Mouse (Mus musculus) thymus, adult 2 months (tissue): Measurements from ENCODE around the gene Arpc2. TPM values are rescaled to one million over a fixed set of nuclear protein-coding genes. Genes with fewer than 3 reads are reported as not detected.

ENCODE experiments used
- DNase-seq: peaks from one replicate; pipeline ENCODE4 v3.0.0; 2021
- H3K27ac ChIP-seq: fragments of 200-500 bp; 2 replicates; pipeline ENCODE4 v1.5.1; 2012; ENCODE audit warnings: low read length, control low read depth; ENCODE audit not compliant: control insufficient read depth, insufficient read depth
- H3K27me3 ChIP-seq: fragments of 200-500 bp; 2 replicates; pipeline ENCODE4 v1.6.1; 2012; ENCODE audit warnings: mild to moderate bottlenecking, low read length, moderate library complexity, mixed read lengths; ENCODE audit not compliant: control insufficient read depth, insufficient read depth
- H3K36me3 ChIP-seq: fragments of 200-500 bp; 2 replicates; pipeline ENCODE4 v1.6.1; 2012; ENCODE audit warnings: mild to moderate bottlenecking, low read length, moderate library complexity; ENCODE audit not compliant: control insufficient read depth, insufficient read depth
- H3K4me1 ChIP-seq: fragments of 200-500 bp; replicated peaks from 2 replicates; pipeline ENCODE4 v1.6.1; 2012; ENCODE audit warnings: low read length; ENCODE audit not compliant: control insufficient read depth, insufficient read depth
- H3K4me3 ChIP-seq: fragments of 200-500 bp; 2 replicates; pipeline ENCODE4 v1.5.1; 2012; ENCODE audit warnings: mild to moderate bottlenecking, low read length, control low read depth, moderate library complexity; ENCODE audit not compliant: control insufficient read depth, insufficient read depth
- CTCF ChIP-seq: fragments of 200-500 bp; IDR thresholded peaks from 2 replicates; pipeline ENCODE4 v1.5.1; 2012; ENCODE audit warnings: mild to moderate bottlenecking, control low read depth, low read length, moderate library complexity, borderline replicate concordance; ENCODE audit not compliant: control insufficient read depth, poor library complexity, insufficient read depth; ENCODE audit errors: extremely low read depth
- POLR2A ChIP-seq: fragments of 200-500 bp; IDR thresholded peaks from 2 replicates; pipeline ENCODE4 v1.6.1; 2012; ENCODE audit warnings: mild to moderate bottlenecking, low read length, control low read depth, moderate library complexity; ENCODE audit not compliant: control insufficient read depth, poor library complexity, insufficient read depth; ENCODE audit errors: extremely low read depth
- WGBS: fragments of 180-500 bp; shearing (Covaris S2); methylation state at CpG from one replicate; pipeline ENCODE4 v1.1.7; 2018; 5-methylcytosine and 5-hydroxymethylcytosine counted together
- polyA plus RNA-seq: library from polyadenylated mRNA; depleted of rRNA; stranded (reverse); fragments of >200 nt; gene quantifications from 2 replicates; pipeline ENCODE4 v1.2.3, GENCODE M21; 2012

The Arpc2 gene
- polyA plus RNA-seq, 1 experiment = 263 TPM

GRCm38 (mm10) chr1:74275015-74275414 lies 39.1 kb downstream of the Arpc2 start:
- DNase-seq = no peak
- no peak overlapping the region for H3K4me3 ChIP-seq
- no peaks in the 10 kb centered on the region for H3K27me3 ChIP-seq
- H3K4me1 ChIP-seq = no peaks in the 10 kb centered on the region
- H3K27ac ChIP-seq = no peak overlapping the region
- no peak for TF ChIP-seq CTCF
- TF ChIP-seq POLR2A = no peak
- WGBS = 48% methylated on average over 9 of the region's 9 CpGs
- H3K36me3 ChIP-seq = no peaks in the 10 kb centered on the region

- WGBS = 83% methylated on average over 6 of the region's 6 CpGs
- no peak overlapping the region for H3K4me3 ChIP-seq
Observed at GRCm38 (mm10) chr1:74277041-74277440, 41.2 kb downstream of the Arpc2 start.

DNA sequence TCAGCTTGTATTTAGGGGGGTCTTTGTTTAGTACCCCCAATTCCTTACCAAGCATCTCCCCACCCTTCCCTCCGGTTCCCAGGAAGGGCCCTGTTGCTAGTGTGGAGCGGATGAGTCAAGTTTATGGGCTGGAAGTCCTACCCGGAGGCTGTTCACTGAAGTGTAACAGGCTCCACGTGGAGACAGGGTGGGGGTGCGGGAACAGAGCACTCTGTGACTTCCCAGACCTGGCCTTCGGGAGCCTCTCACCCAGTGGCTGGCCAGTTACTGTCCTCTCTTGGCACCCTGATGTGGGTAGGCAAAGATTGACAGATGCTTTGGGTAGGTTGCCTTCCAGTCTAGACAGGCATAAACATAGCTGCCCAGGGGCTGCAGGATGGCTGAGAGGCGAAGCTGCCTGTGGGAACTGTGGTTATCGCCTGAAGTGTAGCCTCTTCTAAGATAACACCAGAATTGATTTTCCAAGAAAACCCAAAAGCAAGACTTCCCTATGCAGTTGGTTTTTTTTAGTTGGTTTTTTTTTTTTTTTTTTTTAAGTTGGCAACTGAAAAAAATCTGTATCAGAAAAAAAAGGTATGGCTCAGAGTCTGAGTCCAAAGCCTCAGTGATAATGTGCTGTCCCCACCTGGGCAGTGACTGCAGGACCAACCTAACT lies 42.1 kb downstream of the Arpc2 start:
- Histone ChIP-seq H3K27me3 (no peaks in the 10 kb centered on the region), H3K4me1 (no peaks in the 10 kb centered on the region), H3K4me3 (no peak overlapping the region), H3K36me3 (no peaks in the 10 kb centered on the region), H3K27ac (no peak overlapping the region)
- WGBS = 60% methylated on average over 8 of the region's 8 CpGs
- DNase-seq = no peak
- no peak for TF ChIP-seq CTCF

More at GRCm38 (mm10) chr1:74277041-74277440, 41.2 kb downstream of the Arpc2 start:
- no peak for TF ChIP-seq POLR2A
- no peak for TF ChIP-seq CTCF
- Histone ChIP-seq H3K4me1 (no peaks in the 10 kb centered on the region), H3K27me3 (no peaks in the 10 kb centered on the region), H3K27ac (no peak overlapping the region), H3K36me3 (no peaks in the 10 kb centered on the region)
- DNase-seq = no peak

DNA sequence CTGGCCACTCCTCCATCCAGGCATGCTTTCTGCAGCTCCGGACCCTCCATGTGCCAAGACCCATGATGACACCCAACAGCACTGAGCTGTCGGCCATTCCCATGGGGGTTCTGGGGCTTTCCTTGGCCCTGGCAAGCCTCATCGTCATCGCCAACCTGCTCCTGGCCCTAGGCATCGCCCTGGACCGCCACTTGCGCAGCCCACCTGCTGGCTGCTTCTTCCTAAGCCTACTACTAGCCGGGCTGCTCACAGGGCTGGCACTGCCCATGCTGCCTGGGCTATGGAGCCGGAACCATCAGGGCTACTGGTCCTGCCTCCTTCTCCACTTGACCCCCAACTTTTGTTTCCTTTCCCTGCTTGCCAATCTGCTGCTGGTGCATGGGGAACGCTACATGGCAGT lies 42.7 kb downstream of the Arpc2 start, which contains the start of gene Gpbar1:
Gene Gpbar1 (plus strand): TSS at position 13 of the 400 bp plus-strand sequence.
- TF ChIP-seq POLR2A = no peak
- no peak for TF ChIP-seq CTCF
- Histone ChIP-seq H3K27me3 (no peaks in the 10 kb centered on the region), H3K4me1 (no peaks in the 10 kb centered on the region), H3K36me3 (no peaks in the 10 kb centered on the region), H3K27ac (no peak within 1 kb of the TSS), H3K4me3 (no peak within 1 kb of the TSS)
- WGBS = 94% methylated on average over 10 of the region's 10 CpGs
- DNase-seq = no peak

GRCm38 (mm10) chr1:74278988-74279387 lies 43.1 kb downstream of the Arpc2 start:
- Histone ChIP-seq H3K4me3 (no peak overlapping the region), H3K27me3 (no peaks in the 10 kb centered on the region), H3K27ac (no peak overlapping the region), H3K4me1 (peaks cover 4% of the 10 kb centered on the region), H3K36me3 (no peaks in the 10 kb centered on the region)
- no peak for TF ChIP-seq POLR2A
- TF ChIP-seq CTCF = no peak
- no peak for DNase-seq
- WGBS = over 99% methylated on average over 11 of the region's 11 CpGs

- 97% methylated on average over 14 of the region's 14 CpGs for WGBS
- no peak overlapping the region for H3K27ac ChIP-seq
- H3K36me3 ChIP-seq = no peaks in the 10 kb centered on the region
- TF ChIP-seq CTCF = no peak
- TF ChIP-seq POLR2A = no peak
- H3K4me3 ChIP-seq = no peak overlapping the region
- H3K4me1 ChIP-seq = peaks cover 9% of the 10 kb centered on the region
- H3K27me3 ChIP-seq = no peaks in the 10 kb centered on the region
- DNase-seq = no peak
Observed at GRCm38 (mm10) chr1:74280591-74281325, 44.9 kb downstream of the Arpc2 start.
